Mouse (Mus musculus): ENCODE measurements around the gene Ankrd33b.

GRCm38 (mm10) chr15:31265845-31266244 lies 101.7 kb downstream of the Ankrd33b start:
- TF ChIP-seq CTCF (IDR thresholded peaks at IDR 0.05; ENCODE audit: low read depth, low read length) (no peak), POLR2A (IDR thresholded peaks at IDR 0.05; ENCODE audit: extremely low read depth, insufficient read depth, low read length) (no peak)
